Mouse (Mus musculus) heart, postnatal 0 days (tissue): ENCODE results near the gene Kif28.

ENCODE experiments used
- CTCF ChIP-seq: IDR thresholded peaks from 2 replicates; pipeline ENCODE4 v1.5.1; 2016; ENCODE audit warnings: antibody characterized with exemption, control low read depth, low read depth
- EP300 ChIP-seq: IDR thresholded peaks from 2 replicates; pipeline ENCODE4 v1.6.1; 2016; ENCODE audit warnings: antibody characterized with exemption, low read depth

GRCm38 (mm10) chr1:179710739-179711138 lies 34.3 kb downstream of the Kif28 start:
- TF ChIP-seq CTCF (no peak), EP300 (no peak)
